In genomic region chr4:152475941-152476340, GRCm38 (mm10) we compare ENCODE assay signal across 13 mouse cellular contexts. TPM values are rescaled to one million over a fixed set of nuclear protein-coding genes. Genes with fewer than 3 reads are reported as not detected.
A peak's percentile ranks its signal among the peaks of the same experiment; 100 is the strongest.
DNase-seq lines count a peak whose midpoint lies in the region; ATAC-seq lines count a peak whose summit lies in the region.
"Had no signal": no experiment of that assay in that cellular context is flagged by ENCODE, and none has a peak within 500 bp of the region (broad histone marks: within the 10 kb centered on the region; RNA-seq: fewer than 3 reads in every experiment).

No protein-coding gene starts in this region.

- WGBS in hindbrain, embryonic 12.5 days, result 82% methylated on average over 7 of the region's 7 CpGs
- WGBS in midbrain, embryonic 11.5 days, result 84% methylated on average over 7 of the region's 7 CpGs

- intact Hi-C loops in heart, postnatal 10 days (cut with DNase I), result no loop called here

- H3K36me3 ChIP-seq in hindbrain, embryonic 12.5 days, result 0 out of 2 replicates have a peak, but pooled peaks cover 2% of the 10 kb centered on the region
- no peaks in the 10 kb centered on the region for H3K36me3 ChIP-seq in midbrain, embryonic 11.5 days (ENCODE audit: control insufficient read depth, insufficient read depth, low read length)
- H3K36me3 ChIP-seq: G1E had no signal

- H3K27ac ChIP-seq in hindbrain, embryonic 12.5 days, result no peak overlapping the region
- H3K27ac ChIP-seq in midbrain, embryonic 11.5 days (ENCODE audit: low read depth, low read length), result no peak overlapping the region

- H3K4me2 ChIP-seq in hindbrain, embryonic 12.5 days (replicated peaks), result peak overlapping the region; percentile 90; the same call in 1 of the 2 replicates
- H3K4me2 ChIP-seq in midbrain, embryonic 11.5 days, result peak overlapping the region; percentile 82; the same call in 1 of the 2 replicates

- ATAC-seq in hindbrain, embryonic 12.5 days (ENCODE audit: low FRiP score), result no peak
- ATAC-seq in midbrain, embryonic 11.5 days (ENCODE audit: low FRiP score), result no peak
- ATAC-seq in erythroblast, adult 5-6 weeks (replicated peaks; ENCODE audit: low FRiP score, poor library complexity, severe bottlenecking), result no peak

- no peak overlapping the region for H3K9ac ChIP-seq in hindbrain, embryonic 12.5 days
- no peak overlapping the region for H3K9ac ChIP-seq in midbrain, embryonic 11.5 days (ENCODE audit: low read length)

- peak overlapping the region; percentile 80 for H3K4me3 ChIP-seq in hindbrain, embryonic 12.5 days
- no peak overlapping the region for H3K4me3 ChIP-seq in midbrain, embryonic 11.5 days (ENCODE audit: low read depth, low read length)

- H3K27me3 ChIP-seq in hindbrain, embryonic 12.5 days, result peaks cover 18% of the 10 kb centered on the region
- H3K27me3 ChIP-seq in midbrain, embryonic 11.5 days (ENCODE audit: control insufficient read depth, insufficient read depth, low read length), result peaks cover 6% of the 10 kb centered on the region; the same call in 1 of the 2 replicates

- peak; percentile 49 for DNase-seq in cerebellum, adult 11-12 months
- no peak for DNase-seq in cerebellum, postnatal 36 days
- peak; percentile 6 for DNase-seq in CD4-positive helper T cell, adult 2 months (ENCODE audit: low read depth, low spot score)
- no peak for DNase-seq in midbrain, embryonic 11.5 days (ENCODE audit: low spot score, missing footprints)
- DNase-seq in retina, postnatal 1 day, result no peak
- no peak for DNase-seq in heart, postnatal 10 days
- DNase-seq: heart, adult 11 months; kidney, postnatal 4 days; liver; lung, postnatal 14 days had no signal

- peaks cover 20% of the 10 kb centered on the region for H3K4me1 ChIP-seq in hindbrain, embryonic 12.5 days
- H3K4me1 ChIP-seq in midbrain, embryonic 11.5 days (ENCODE audit: control insufficient read depth, insufficient read depth, low read length), result peaks cover 19% of the 10 kb centered on the region

- H3K9me3 ChIP-seq in hindbrain, embryonic 12.5 days (replicated peaks), result peaks cover 16% of the 10 kb centered on the region
- peaks cover 8% of the 10 kb centered on the region; the same call in 1 of the 2 replicates for H3K9me3 ChIP-seq in midbrain, embryonic 11.5 days (ENCODE audit: control insufficient read depth, low read length)

RNA-seq across cellular contexts. Expression of gene Nphp4, which starts 0.6 kb away (rescaled TPM):
- polyA plus RNA-seq in hindbrain, embryonic 12.5 days (2016; fragmentation: Nextera tagmentation; extraction: Ambion mirVana), result 7.5 and 8.9 TPM in 2 replicates
- polyA plus RNA-seq in midbrain, embryonic 11.5 days (2014; fragmentation: Nextera tagmentation; extraction: Ambion mirVana), result 4.4 and 4.8 TPM in 2 replicates
- total RNA-seq in heart, postnatal 10 days (2021), result 1 to 10 TPM; 1.3 to 1.4 TPM
- total RNA-seq in erythroblast, adult 5-6 weeks (2015; ENCODE audit: low replicate concordance), result not detected in 2 replicates
- total RNA-seq in erythroblast, adult 5-6 weeks (2017; ENCODE audit: low replicate concordance), result 0.34 TPM in 1 of 2 replicates, not detected in the other
- total RNA-seq: G1E had no signal
- polyA plus RNA-seq: G1E had no signal

RNA-seq across cellular contexts. Expression of gene Kcnab2, which starts 1.7 kb away (rescaled TPM):
- 17.5 and 19.3 TPM in 2 replicates for polyA plus RNA-seq in hindbrain, embryonic 12.5 days (2016; fragmentation: Nextera tagmentation; extraction: Ambion mirVana)
- 10.5 and 11.0 TPM in 2 replicates for polyA plus RNA-seq in midbrain, embryonic 11.5 days (2014; fragmentation: Nextera tagmentation; extraction: Ambion mirVana)
- 1 to 10 TPM; 2.4 to 2.7 TPM for total RNA-seq in heart, postnatal 10 days (2021)
- 9.2 and 13.6 TPM in 2 replicates for total RNA-seq in erythroblast, adult 5-6 weeks (2015; ENCODE audit: low replicate concordance)
- total RNA-seq in erythroblast, adult 5-6 weeks (2017; ENCODE audit: low replicate concordance), result 7.4 and 12.1 TPM in 2 replicates
- total RNA-seq: G1E had no signal

Comparison
In these comparisons a context has a peak if more than half of its experiments do, and no peak if none do; other contexts are left out.
1. DNase-seq: peak in cerebellum, adult 11-12 months (single experiment) and CD4-positive helper T cell, adult 2 months (single experiment); none in cerebellum, postnatal 36 days (0 of 2), midbrain, embryonic 11.5 days (single experiment), retina, postnatal 1 day (single experiment) and heart, postnatal 10 days (0 of 2).